Mouse (Mus musculus): ENCODE data around the gene Glra2.
"Not testable (repeated sequence)": the region's sequence is repeated elsewhere in the genome, so short reads cannot be mapped to it uniquely, and the experiment has no call there.

Gene Glra2

DNA sequence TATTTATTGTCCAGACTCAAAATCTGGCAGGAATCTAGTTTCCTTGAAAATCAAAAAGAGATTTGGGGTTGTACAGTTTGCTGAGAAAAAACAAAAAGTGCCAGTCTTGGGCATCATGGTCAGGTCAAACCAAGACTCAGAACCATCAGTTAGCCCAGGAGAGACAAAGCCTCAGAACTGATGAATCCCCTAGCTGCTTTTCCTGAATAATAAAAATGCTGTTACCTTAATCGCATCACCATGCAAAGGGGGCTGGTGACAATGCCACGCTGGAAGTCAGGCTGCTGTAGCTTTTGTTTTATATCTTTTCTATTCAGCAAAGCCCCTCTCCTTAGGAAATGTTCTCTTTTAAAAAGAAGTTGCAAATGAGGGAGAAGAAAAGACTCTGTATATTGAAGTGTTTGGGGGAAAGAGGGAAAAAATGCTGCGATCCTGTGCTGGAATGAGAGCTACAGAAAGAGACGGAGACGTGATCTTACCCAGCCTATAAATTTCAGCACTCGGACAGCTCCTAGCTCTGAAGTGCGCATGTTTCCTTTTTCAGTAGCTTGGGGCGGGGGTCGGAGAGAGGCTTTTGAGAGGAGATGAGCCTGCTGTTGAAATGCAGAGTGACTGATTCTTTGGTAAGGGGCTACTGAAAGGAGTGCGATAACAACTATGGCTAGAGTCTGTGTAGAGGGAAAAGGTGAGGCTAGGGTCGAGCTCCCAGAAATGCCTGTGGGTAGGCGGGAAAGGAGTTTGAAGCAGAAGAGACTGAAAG is at the start of gene Glra2:
TSS of gene Glra2 (minus strand) at position 455 of the 760 bp plus-strand sequence.
- DNase-seq (ENCODE audit: low spot score), result peak; percentile 2

DNA sequence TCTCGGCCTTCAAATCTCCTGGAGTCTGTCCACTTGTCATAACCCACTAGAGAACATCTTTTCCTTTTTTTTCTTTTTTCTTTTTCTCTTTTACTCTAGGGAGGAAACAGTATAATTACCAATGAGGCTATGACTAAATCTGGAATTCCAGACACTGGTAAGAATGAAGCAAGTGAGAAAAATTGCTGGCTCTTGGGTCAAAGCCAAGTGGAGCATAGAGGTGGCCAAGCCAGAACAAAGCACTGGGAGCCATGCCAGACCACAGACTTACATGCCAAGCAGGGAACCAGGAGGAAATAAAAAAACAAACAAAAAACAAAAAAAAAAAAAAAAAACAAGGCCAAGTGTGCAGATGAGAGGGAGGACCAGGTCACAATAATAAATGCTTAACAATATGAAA is 35.6 kb upstream of the Glra2 start:
- DNase-seq (ENCODE audit: low spot score), result peak; percentile 5

DNA sequence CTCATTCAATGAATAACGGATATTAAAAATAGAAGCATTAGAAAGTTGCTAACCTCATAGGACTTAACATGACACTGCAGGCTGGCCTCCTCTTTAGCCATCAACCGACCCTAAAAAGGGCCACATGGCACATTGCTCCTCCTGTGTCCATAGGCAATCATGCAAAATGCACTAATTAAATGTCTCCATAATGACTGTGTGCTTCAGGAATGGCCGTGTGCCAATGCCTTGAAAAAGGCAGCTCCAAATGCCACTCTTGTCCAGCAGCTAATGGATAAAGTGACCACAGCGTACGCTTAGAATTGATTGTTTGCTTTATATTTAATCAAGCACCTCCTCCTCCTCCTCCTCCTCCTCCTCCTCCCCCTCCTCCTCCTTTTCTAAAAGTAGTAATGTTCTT is 17.4 kb upstream of the Glra2 start:
- DNase-seq (ENCODE audit: low spot score), result no peak

DNA sequence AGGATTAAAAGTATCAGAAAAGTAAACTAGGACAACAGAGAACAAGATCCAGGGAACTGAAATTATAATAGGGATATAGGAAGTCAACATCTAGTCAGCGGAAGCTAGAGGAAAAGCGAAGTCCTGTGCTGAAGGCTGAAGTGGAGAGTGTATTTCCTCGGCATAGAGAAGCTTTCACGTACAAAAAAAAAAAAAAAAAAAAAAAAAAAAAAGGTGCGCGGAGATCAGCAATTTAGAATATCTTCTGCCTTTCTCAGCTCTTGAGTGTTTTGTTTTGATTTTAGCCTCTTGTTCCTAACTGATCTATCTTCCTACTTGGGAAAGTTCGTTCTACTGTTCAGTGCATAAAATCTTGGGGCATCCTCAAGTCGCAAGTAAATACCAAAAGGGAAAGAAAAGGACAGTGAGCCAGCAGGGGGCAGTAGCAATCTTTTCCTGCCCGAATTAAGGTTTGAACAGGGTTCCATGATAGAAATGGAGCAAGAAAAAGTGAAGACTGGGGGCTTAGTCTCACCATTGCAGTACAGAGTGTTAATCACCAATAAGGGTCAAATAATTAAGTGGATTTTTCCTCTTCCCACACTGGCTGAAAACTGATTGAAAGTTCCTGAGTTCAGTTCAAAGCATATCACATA is 623 bp upstream of the Glra2 start:
- DNase-seq (ENCODE audit: low spot score), result peak; percentile 34

DNA sequence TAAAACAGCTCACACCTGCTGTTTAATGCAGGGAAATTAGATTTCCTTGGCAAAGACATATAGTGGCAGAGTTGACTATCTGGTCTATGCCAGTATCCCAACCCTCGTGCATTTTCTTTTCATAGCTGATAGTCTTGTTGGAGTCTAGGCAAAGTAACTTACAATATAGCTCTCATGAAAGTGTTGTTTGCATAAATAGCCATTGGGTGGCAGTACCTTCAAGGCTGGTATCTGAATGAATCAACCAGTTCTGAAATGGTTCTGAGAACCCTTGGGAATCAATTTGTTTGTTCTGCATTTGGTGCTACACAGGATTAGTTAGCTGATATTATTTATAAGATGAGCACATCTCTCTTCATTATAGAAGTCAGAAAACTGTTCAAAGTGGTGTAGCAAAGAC is 133.6 kb downstream of the Glra2 start:
- DNase-seq (ENCODE audit: low spot score), result peak; percentile 8

DNA sequence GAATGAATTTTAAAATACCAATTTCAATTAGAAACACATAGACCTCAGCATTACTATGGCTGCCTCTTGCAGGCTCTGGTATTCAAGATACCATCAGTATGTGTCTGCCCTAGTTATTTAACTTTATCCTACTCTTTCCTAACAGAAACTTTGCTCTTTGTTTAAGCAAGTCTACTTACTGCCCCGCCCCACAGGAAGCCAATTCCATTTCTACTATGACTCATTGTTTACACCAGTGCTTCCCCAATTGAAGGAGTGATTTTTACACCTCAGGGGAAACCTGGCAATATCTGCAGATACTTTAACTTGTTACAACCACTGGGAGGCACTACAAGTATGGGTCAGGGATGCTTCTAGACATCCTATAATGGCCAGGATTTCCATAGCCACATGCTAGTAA is 136.0 kb downstream of the Glra2 start:
- DNase-seq (ENCODE audit: low spot score), result no peak

DNA sequence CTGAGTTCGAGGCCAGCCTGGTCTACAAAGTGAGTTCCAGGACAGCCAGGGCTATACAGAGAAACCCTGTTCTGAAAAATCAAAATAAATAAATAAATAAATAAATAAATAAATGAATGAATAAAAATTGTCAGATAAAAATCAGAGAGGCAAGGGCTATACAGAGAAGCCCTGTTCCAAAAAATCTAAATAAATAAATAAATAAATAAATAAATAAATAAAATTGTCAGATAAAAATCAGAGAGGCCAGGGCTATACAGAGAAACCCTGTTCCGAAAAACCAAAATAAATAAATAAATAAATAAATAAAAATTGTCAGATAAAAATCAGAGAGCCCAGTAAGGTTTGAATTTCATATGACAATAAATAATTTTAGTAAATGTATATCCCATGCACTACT is 144.2 kb downstream of the Glra2 start:
- DNase-seq (ENCODE audit: low spot score), result not testable (repeated sequence)

DNA sequence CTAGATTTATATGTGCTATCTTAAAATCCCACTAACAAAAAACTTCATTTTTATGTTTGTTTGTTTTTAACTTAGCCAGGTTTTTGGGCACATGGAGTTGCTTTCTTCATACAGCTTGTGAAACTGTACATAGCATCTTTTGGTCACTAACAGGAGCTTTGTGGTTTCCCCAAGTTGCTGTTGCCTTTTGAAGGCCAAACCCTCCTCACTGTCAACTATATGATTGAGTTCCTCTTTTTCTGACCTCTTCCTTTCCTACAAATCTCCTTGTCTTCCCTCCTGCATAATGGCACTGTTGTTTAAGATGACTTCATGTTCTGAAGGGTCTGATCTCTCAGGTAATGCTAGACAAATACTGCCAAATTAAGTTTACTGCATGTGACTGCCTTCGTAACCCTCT is 170.6 kb downstream of the Glra2 start:
- no peak for DNase-seq (ENCODE audit: low spot score)

DNA sequence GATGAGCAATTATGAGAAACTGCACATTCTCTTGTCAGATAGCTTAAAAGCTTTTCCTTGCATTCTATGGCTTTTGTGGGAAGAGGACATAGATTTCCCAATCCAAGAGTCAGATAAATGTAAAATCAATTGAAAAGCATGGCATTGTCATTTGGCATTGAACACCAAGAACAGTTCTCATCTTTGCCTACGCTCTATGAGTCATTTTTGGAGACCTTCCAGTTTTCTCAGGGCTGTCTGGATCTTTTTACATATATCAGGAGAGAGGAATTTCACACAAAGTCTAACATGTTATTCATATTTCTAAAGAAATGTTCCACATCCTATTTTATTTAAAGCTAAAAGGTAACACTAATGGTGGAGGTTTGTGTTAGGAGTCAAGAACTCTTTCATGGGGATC is 223.0 kb downstream of the Glra2 start:
- peak; percentile 23 for DNase-seq (ENCODE audit: low spot score)
